In genomic region chrX:166167307-166167706, GRCm38 (mm10) we compare ENCODE assay signal across 8 mouse cellular contexts. TPM values are rescaled to one million over a fixed set of nuclear protein-coding genes. Genes with fewer than 3 reads are reported as not detected.
A peak's percentile ranks its signal among the peaks of the same experiment; 100 is the strongest.
DNase-seq lines count a peak whose midpoint lies in the region; ATAC-seq and TF ChIP-seq lines count a peak whose summit lies in the region.

No protein-coding gene starts in this region.

- 9% methylated on average over 4 of the region's 4 CpGs for WGBS in forebrain, postnatal 0 days
- 4% methylated on average over 4 of the region's 4 CpGs for WGBS in forebrain, embryonic 16.5 days
- 7% methylated on average over 4 of the region's 4 CpGs for WGBS in limb, embryonic 11.5 days
- 2% methylated on average over 4 of the region's 4 CpGs for WGBS in limb, embryonic 10.5 days

- TF ChIP-seq CTCF in forebrain, postnatal 0 days (IDR thresholded peaks at IDR 0.05; ENCODE audit: low read depth), result peak; percentile 69

- no peaks in the 10 kb centered on the region for H3K36me3 ChIP-seq in forebrain, postnatal 0 days (ENCODE audit: insufficient read depth)
- no peaks in the 10 kb centered on the region for H3K36me3 ChIP-seq in forebrain, embryonic 16.5 days (ENCODE audit: control insufficient read depth, insufficient read depth)
- no peaks in the 10 kb centered on the region for H3K36me3 ChIP-seq in limb, embryonic 11.5 days (ENCODE audit: control insufficient read depth, insufficient read depth, low read length)
- no peaks in the 10 kb centered on the region for H3K36me3 ChIP-seq in limb, embryonic 10.5 days

- no peaks in the 10 kb centered on the region for H3K27me3 ChIP-seq in forebrain, postnatal 0 days (ENCODE audit: insufficient read depth, low read length)
- no peaks in the 10 kb centered on the region for H3K27me3 ChIP-seq in forebrain, embryonic 16.5 days (replicated peaks; ENCODE audit: control insufficient read depth, insufficient read depth, low read length)
- no peaks in the 10 kb centered on the region for H3K27me3 ChIP-seq in limb, embryonic 11.5 days (ENCODE audit: control insufficient read depth, insufficient read depth, low read length)
- peaks cover 55% of the 10 kb centered on the region; the same call in 1 of the 2 replicates for H3K27me3 ChIP-seq in limb, embryonic 10.5 days (ENCODE audit: low read depth, poor library complexity, severe bottlenecking)

- H3K9ac ChIP-seq in forebrain, postnatal 0 days, result no peak overlapping the region
- no peak overlapping the region for H3K9ac ChIP-seq in forebrain, embryonic 16.5 days (replicated peaks; ENCODE audit: low read depth, low read length)
- H3K9ac ChIP-seq in limb, embryonic 11.5 days (ENCODE audit: low read length), result no peak overlapping the region

- no peak overlapping the region for H3K4me2 ChIP-seq in forebrain, postnatal 0 days (ENCODE audit: low read depth)
- no peak overlapping the region for H3K4me2 ChIP-seq in forebrain, embryonic 16.5 days (ENCODE audit: low read length)
- no peak overlapping the region for H3K4me2 ChIP-seq in limb, embryonic 11.5 days (ENCODE audit: low read depth, severe bottlenecking)

- no peaks in the 10 kb centered on the region for H3K4me1 ChIP-seq in forebrain, postnatal 0 days (ENCODE audit: insufficient read depth)
- H3K4me1 ChIP-seq in forebrain, embryonic 16.5 days (replicated peaks; ENCODE audit: control insufficient read depth, insufficient read depth, low read length), result peaks cover 2% of the 10 kb centered on the region
- no peaks in the 10 kb centered on the region for H3K4me1 ChIP-seq in limb, embryonic 11.5 days (ENCODE audit: control insufficient read depth, insufficient read depth, low read length)
- no peaks in the 10 kb centered on the region for H3K4me1 ChIP-seq in limb, embryonic 10.5 days

- no peak overlapping the region for H3K4me3 ChIP-seq in forebrain, postnatal 0 days (ENCODE audit: low read depth, low read length)
- H3K4me3 ChIP-seq in forebrain, embryonic 16.5 days (replicated peaks; ENCODE audit: low read length), result no peak overlapping the region
- H3K4me3 ChIP-seq in limb, embryonic 11.5 days (ENCODE audit: low read depth, low read length), result no peak overlapping the region
- H3K4me3 ChIP-seq in limb, embryonic 10.5 days, result no peak overlapping the region

- intact Hi-C loops in heart, postnatal 14 days (cut with DNase I), result loop anchor here (1.0 to 10.0 kb wide), 4 partner anchors 183 to 1067 kb away; no protein-coding TSS in a partner anchor

- no peak for ATAC-seq in forebrain, postnatal 0 days
- ATAC-seq in forebrain, embryonic 16.5 days, result no peak
- no peak for ATAC-seq in limb, embryonic 11.5 days (ENCODE audit: insufficient number of reproducible peaks, low FRiP score, low TSS enrichment, low read depth)

- H3K9me3 ChIP-seq in forebrain, postnatal 0 days (ENCODE audit: low read length), result no peaks in the 10 kb centered on the region
- no peaks in the 10 kb centered on the region for H3K9me3 ChIP-seq in forebrain, embryonic 16.5 days (ENCODE audit: control insufficient read depth, low read length)
- no peaks in the 10 kb centered on the region for H3K9me3 ChIP-seq in limb, embryonic 11.5 days (ENCODE audit: control insufficient read depth, low read length)
- no peaks in the 10 kb centered on the region for H3K9me3 ChIP-seq in limb, embryonic 10.5 days (replicated peaks)

- DNase-seq in forebrain, postnatal 0 days, result peak; percentile 77
- DNase-seq in limb, embryonic 11.5 days (ENCODE audit: low spot score), result peak; percentile 36
- DNase-seq in limb, embryonic 10.5 days (ENCODE audit: low spot score), result no peak
- peak; percentile 74 for DNase-seq in NIH3T3 (ENCODE audit: low read depth)
- DNase-seq in heart, postnatal 14 days, result peak; percentile 9 to 28
- no peak for DNase-seq in right cerebral cortex, postnatal 25 days
- no peak for DNase-seq in adrenal gland, adult 8-10 months

- no peak overlapping the region for H3K27ac ChIP-seq in forebrain, postnatal 0 days (ENCODE audit: low read depth, low read length)
- no peak overlapping the region for H3K27ac ChIP-seq in forebrain, embryonic 16.5 days (ENCODE audit: low read length)
- no peak overlapping the region for H3K27ac ChIP-seq in limb, embryonic 11.5 days (replicated peaks; ENCODE audit: low read depth, low read length)
- H3K27ac ChIP-seq in limb, embryonic 10.5 days, result no peak overlapping the region

RNA-seq across cellular contexts. Expression of gene Gemin8, which starts 2.9 kb away (rescaled TPM):
- total RNA-seq in forebrain, postnatal 0 days (2014; rRNA removed), result 6.8 and 7.4 TPM in 2 replicates
- polyA plus RNA-seq in forebrain, postnatal 0 days (2015; fragmentation: Nextera tagmentation; extraction: Ambion mirVana), result 8.0 and 8.5 TPM in 2 replicates
- 9.2 and 9.7 TPM in 2 replicates for polyA plus RNA-seq in forebrain, embryonic 16.5 days (2015; fragmentation: Nextera tagmentation; extraction: Ambion mirVana)
- polyA plus RNA-seq in limb, embryonic 11.5 days (2014; fragmentation: Nextera tagmentation; extraction: Ambion mirVana), result 14.0 and 15.1 TPM in 2 replicates
- polyA plus RNA-seq in limb, embryonic 10.5 days (2016; fragmentation: Nextera tagmentation; extraction: Ambion mirVana), result 13.3 and 19.5 TPM in 2 replicates
- total RNA-seq in heart, postnatal 14 days (2021), result 1 to 10 TPM; 2.2 to 3.6 TPM
- 10 to 100 TPM in 3 of 4 experiments, 1 to 10 TPM in 1; 8.4 to 13.3 (median 11.6) TPM for total RNA-seq in adrenal gland, adult 8-10 months (2022)

Comparison
In these comparisons a context has a peak if more than half of its experiments do, and no peak if none do; other contexts are left out.
1. DNase-seq: peak in forebrain, postnatal 0 days (single experiment), limb, embryonic 11.5 days (single experiment), NIH3T3 (single experiment) and heart, postnatal 14 days (2 of 2); none in limb, embryonic 10.5 days (single experiment), right cerebral cortex, postnatal 25 days (single experiment) and adrenal gland, adult 8-10 months (single experiment).